Mouse (Mus musculus) embryonic facial prominence, embryonic 14.5 days (tissue): Measurements from ENCODE around the gene Mul1. TPM values are rescaled to one million over a fixed set of nuclear protein-coding genes. Genes with fewer than 3 reads are reported as not detected.

Source experiments
- ATAC-seq: fragments of 200-750 bp; cut with Nextera tagmentation; 2 replicates; pipeline ENCODE4 v1.8.0; 2017; ENCODE audit warnings: low read depth, moderate number of reproducible peaks, moderate TSS enrichment
- DNase-seq: peaks from one replicate; pipeline ENCODE4 v3.0.0-alpha.2; 2015; ENCODE audit warnings: low spot score
- H3K27ac ChIP-seq: fragments of 300-500 bp; sonication (generic); replicated peaks from 2 replicates; pipeline ENCODE4 v1.5.1; 2014; ENCODE audit warnings: low read depth, mild to moderate bottlenecking, low read length, moderate library complexity
- H3K27me3 ChIP-seq: fragments of 300-500 bp; sonication (generic); replicated peaks from 2 replicates; pipeline ENCODE4 v1.6.1; 2014; ENCODE audit warnings: low read length; ENCODE audit not compliant: control insufficient read depth, insufficient read depth
- H3K36me3 ChIP-seq: fragments of 300-500 bp; sonication (generic); 2 replicates; pipeline ENCODE4 v1.6.1; 2014; ENCODE audit warnings: low read length, mixed read lengths; ENCODE audit not compliant: control insufficient read depth, insufficient read depth
- H3K4me1 ChIP-seq: fragments of 300-500 bp; sonication (generic); 2 replicates; pipeline ENCODE4 v1.6.1; 2014; ENCODE audit warnings: antibody characterized with exemption, low read length; ENCODE audit not compliant: control insufficient read depth, insufficient read depth
- H3K4me2 ChIP-seq: fragments of 300-500 bp; sonication (generic); 2 replicates; pipeline ENCODE4 v1.6.1; 2014; ENCODE audit warnings: low read depth, mild to moderate bottlenecking, low read length, moderate library complexity, mixed read lengths
- H3K4me3 ChIP-seq: fragments of 300-500 bp; sonication (generic); 2 replicates; pipeline ENCODE4 v1.5.1; 2014; ENCODE audit warnings: low read depth, mild to moderate bottlenecking, low read length
- H3K9ac ChIP-seq: fragments of 300-500 bp; sonication (generic); 2 replicates; pipeline ENCODE4 v1.6.1; 2014; ENCODE audit warnings: low read depth, mild to moderate bottlenecking, low read length, moderate library complexity, mixed read lengths
- H3K9me3 ChIP-seq: fragments of 300-500 bp; sonication (generic); 2 replicates; pipeline ENCODE4 v1.6.1; 2016; ENCODE audit warnings: low read length; ENCODE audit not compliant: control insufficient read depth
- WGBS: fragments of 180-500 bp; shearing (Covaris S2); extraction: QIAGEN DNeasy Blood & Tissue Kit; methylation state at CpG from one replicate; pipeline ENCODE4 v1.1.7; 2014; 5-methylcytosine and 5-hydroxymethylcytosine counted together
- polyA plus RNA-seq: library from polyadenylated mRNA; unstranded; fragments of >200 nt; fragmentation: Nextera tagmentation; extraction: Ambion mirVana; gene quantifications from 2 replicates; pipeline ENCODE4 v1.2.1, GENCODE M21; 2014

The Mul1 gene
- polyA plus RNA-seq, 1 experiment from 2014 or later: 19.5 TPM

- Histone ChIP-seq H3K9ac (peak overlapping the region; percentile 82), H3K27ac (no peak overlapping the region), H3K4me2 (peak overlapping the region; percentile 96), H3K4me3 (peak overlapping the region; percentile 77), H3K9me3 (no peaks in the 10 kb centered on the region), H3K27me3 (peaks cover 48% of the 10 kb centered on the region), H3K4me1 (peaks cover 8% of the 10 kb centered on the region), H3K36me3 (no peaks in the 10 kb centered on the region)
- WGBS: 2% methylated on average over 17 of the region's 17 CpGs
- DNase-seq: no peak
- ATAC-seq: no peak
These were observed 21.5 kb downstream of the Mul1 start for GRCm38 (mm10) chr4:138455956-138456341.

GRCm38 (mm10) chr4:138456536-138456935 is 22.1 kb downstream of the Mul1 start:
- peak overlapping the region; percentile 96 for H3K4me2 ChIP-seq
- H3K9me3 ChIP-seq: no peaks in the 10 kb centered on the region
- H3K27me3 ChIP-seq: peaks cover 43% of the 10 kb centered on the region
- peak overlapping the region; percentile 82 for H3K9ac ChIP-seq
- peaks cover 8% of the 10 kb centered on the region for H3K4me1 ChIP-seq
- 16% methylated on average over 8 of the region's 8 CpGs for WGBS
- H3K4me3 ChIP-seq: peak overlapping the region; percentile 77
- no peak for DNase-seq
- no peak for ATAC-seq
- H3K36me3 ChIP-seq: no peaks in the 10 kb centered on the region
- H3K27ac ChIP-seq: no peak overlapping the region

GRCm38 (mm10) chr4:138457091-138457490 is 22.6 kb downstream of the Mul1 start:
- Histone ChIP-seq H3K4me2 (no peak overlapping the region), H3K36me3 (no peaks in the 10 kb centered on the region), H3K27me3 (peaks cover 43% of the 10 kb centered on the region), H3K27ac (no peak overlapping the region), H3K4me1 (peaks cover 8% of the 10 kb centered on the region), H3K9me3 (no peaks in the 10 kb centered on the region), H3K4me3 (no peak overlapping the region), H3K9ac (no peak overlapping the region)
- ATAC-seq (no peak), DNase-seq (no peak)
- 42% methylated on average over 4 of the region's 4 CpGs for WGBS

- no peak overlapping the region for H3K27ac ChIP-seq
- no peaks in the 10 kb centered on the region for H3K9me3 ChIP-seq
- no peak overlapping the region for H3K4me2 ChIP-seq
- H3K4me3 ChIP-seq: no peak overlapping the region
- DNase-seq (no peak), ATAC-seq (no peak)
- WGBS: 75% methylated on average over 7 of the region's 7 CpGs
- peaks cover 41% of the 10 kb centered on the region for H3K27me3 ChIP-seq
- H3K36me3 ChIP-seq: no peaks in the 10 kb centered on the region
- peaks cover 14% of the 10 kb centered on the region for H3K4me1 ChIP-seq
- H3K9ac ChIP-seq: no peak overlapping the region
These were observed 23.7 kb downstream of the Mul1 start for GRCm38 (mm10) chr4:138458171-138458570.

- WGBS: 61% methylated on average over 5 of the region's 5 CpGs
- H3K27me3 ChIP-seq: peaks cover 35% of the 10 kb centered on the region
- no peak overlapping the region for H3K9ac ChIP-seq
- no peak overlapping the region for H3K27ac ChIP-seq
- no peaks in the 10 kb centered on the region for H3K36me3 ChIP-seq
- H3K4me3 ChIP-seq: no peak overlapping the region
- DNase-seq (no peak), ATAC-seq (no peak)
- H3K4me1 ChIP-seq: peaks cover 22% of the 10 kb centered on the region
- H3K9me3 ChIP-seq: no peaks in the 10 kb centered on the region
- H3K4me2 ChIP-seq: no peak overlapping the region
These were observed 24.4 kb downstream of the Mul1 start for GRCm38 (mm10) chr4:138458735-138459440.

- ATAC-seq: no peak
- Histone ChIP-seq H3K9ac (no peak overlapping the region), H3K4me3 (no peak overlapping the region), H3K9me3 (no peaks in the 10 kb centered on the region), H3K27ac (no peak overlapping the region), H3K36me3 (no peaks in the 10 kb centered on the region), H3K27me3 (peaks cover 37% of the 10 kb centered on the region), H3K4me1 (peaks cover 31% of the 10 kb centered on the region), H3K4me2 (no peak overlapping the region)
- no peak for DNase-seq
- WGBS: 79% methylated on average over 6 of the region's 6 CpGs
These were observed 25.3 kb downstream of the Mul1 start for GRCm38 (mm10) chr4:138459775-138460174.

GRCm38 (mm10) chr4:138460910-138461309 is 26.4 kb downstream of the Mul1 start:
- ATAC-seq (no peak), DNase-seq (no peak)
- no peak overlapping the region for H3K4me3 ChIP-seq
- whole genome bisulfite sequencing: 40% methylated on average over 6 of the region's 9 CpGs
- no peak overlapping the region for H3K9ac ChIP-seq
- peaks cover 40% of the 10 kb centered on the region for H3K27me3 ChIP-seq
- H3K4me1 ChIP-seq: peaks cover 34% of the 10 kb centered on the region
- no peaks in the 10 kb centered on the region for H3K9me3 ChIP-seq
- no peaks in the 10 kb centered on the region for H3K36me3 ChIP-seq
- H3K27ac ChIP-seq: no peak overlapping the region
- no peak overlapping the region for H3K4me2 ChIP-seq

GRCm38 (mm10) chr4:138461471-138461870 is 27.0 kb downstream of the Mul1 start:
- ATAC-seq: no peak
- Histone ChIP-seq H3K27me3 (peaks cover 35% of the 10 kb centered on the region), H3K36me3 (no peaks in the 10 kb centered on the region), H3K9ac (no peak overlapping the region), H3K4me1 (peaks cover 29% of the 10 kb centered on the region), H3K4me2 (no peak overlapping the region), H3K4me3 (no peak overlapping the region), H3K27ac (no peak overlapping the region), H3K9me3 (no peaks in the 10 kb centered on the region)
- DNase-seq: no peak
- 96% methylated on average over 5 of the region's 5 CpGs for WGBS
